Mouse (Mus musculus): ENCODE results near the gene Gatad2a. TPM values are rescaled to one million over a fixed set of nuclear protein-coding genes. Genes with fewer than 3 reads are reported as not detected.
"Not testable (repeated sequence)": the region's sequence is repeated elsewhere in the genome, so short reads cannot be mapped to it uniquely, and the experiment has no call there.

The Gatad2a gene
- polyA plus RNA-seq, 1 experiment: 63.8 TPM

DNA sequence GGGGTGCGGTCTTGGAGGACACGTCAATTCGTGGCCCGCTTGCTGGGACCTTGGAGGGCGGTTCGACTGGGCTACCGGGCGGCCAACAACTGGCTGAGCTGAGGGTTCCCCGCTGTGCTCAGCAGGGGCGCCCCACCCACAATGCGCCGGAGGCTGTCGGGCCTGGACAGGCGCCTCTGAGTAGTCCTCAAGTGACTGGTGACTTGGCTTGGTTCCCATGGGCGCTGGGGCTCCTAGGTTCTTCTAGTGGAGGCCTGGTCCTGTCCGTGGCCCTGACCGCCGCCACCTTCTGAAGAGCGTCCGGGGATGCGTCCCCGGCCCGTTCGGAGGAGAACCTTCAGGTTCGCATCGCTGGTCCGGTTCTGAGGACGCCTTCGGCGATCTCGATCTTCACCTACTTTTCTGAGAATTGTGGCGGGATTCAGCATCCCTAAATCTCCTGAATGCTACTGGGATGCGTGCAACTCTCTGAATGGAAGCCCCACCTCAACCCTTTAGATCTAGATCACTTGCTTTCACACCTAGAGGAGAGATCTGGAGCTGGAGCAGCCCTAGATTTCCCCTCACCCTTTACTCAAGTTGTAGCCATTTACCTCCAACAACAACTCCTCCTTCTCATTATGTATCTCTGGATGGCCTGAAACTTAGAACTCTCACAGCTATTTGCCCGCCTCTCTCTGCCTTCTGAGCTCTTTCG, 553 bp upstream of the Gatad2a start:
- peak overlapping the region; percentile 87 for H3K27ac ChIP-seq (ENCODE audit: insufficient read depth, low read length)
- peak overlapping the region; percentile 42 for H3K4me3 ChIP-seq (ENCODE audit: insufficient read depth, low read length)
- 0 out of 2 replicates have a peak, but pooled peaks cover 2% of the 10 kb centered on the region for H3K4me1 ChIP-seq (ENCODE audit: control insufficient read depth, insufficient read depth, low read length)
- TF ChIP-seq CTCF (IDR thresholded peaks at IDR 0.05; ENCODE audit: borderline replicate concordance, insufficient read depth, low read length) (no peak), POLR2A (IDR thresholded peaks at IDR 0.05; ENCODE audit: low read depth, low read length) (peak; percentile 83)

- Histone ChIP-seq H3K27ac (ENCODE audit: insufficient read depth, low read length) (peak overlapping the region; percentile 23; the same call in 1 of the 2 replicates), H3K4me1 (ENCODE audit: control insufficient read depth, insufficient read depth, low read length) (0 out of 2 replicates have a peak, but pooled peaks cover 2% of the 10 kb centered on the region), H3K4me3 (ENCODE audit: insufficient read depth, low read length) (peak overlapping the region; percentile 90)
- no peak for TF ChIP-seq CTCF (IDR thresholded peaks at IDR 0.05; ENCODE audit: borderline replicate concordance, insufficient read depth, low read length)
- TF ChIP-seq POLR2A (IDR thresholded peaks at IDR 0.05; ENCODE audit: low read depth, low read length): no peak
These were observed 785 bp downstream of the Gatad2a start for GRCm38 (mm10) chr8:69995422-69995775.

- not testable (repeated sequence) for H3K4me1 ChIP-seq (ENCODE audit: control insufficient read depth, insufficient read depth, low read length); H3K4me3 ChIP-seq (ENCODE audit: insufficient read depth, low read length)
These were observed 7.2 kb downstream of the Gatad2a start for GRCm38 (mm10) chr8:69988936-69989335.

DNA sequence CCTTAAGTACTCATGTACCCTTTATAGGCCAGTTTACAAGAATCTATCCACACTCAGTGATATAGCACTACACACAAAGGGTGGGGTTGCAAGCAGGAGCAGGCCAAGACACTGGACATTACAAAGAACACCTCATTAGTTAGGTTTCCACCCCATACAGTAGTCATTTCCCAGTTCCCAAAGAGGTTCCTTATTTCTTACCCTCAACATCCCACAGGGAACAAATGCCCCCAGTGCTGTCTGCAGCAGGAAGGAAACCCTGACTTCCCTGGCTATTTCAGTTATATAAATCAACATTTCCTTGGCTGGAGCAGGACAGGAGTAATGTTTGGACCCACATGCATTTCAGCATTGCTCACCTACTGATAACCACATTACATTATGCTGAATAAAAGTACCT, 8.4 kb downstream of the Gatad2a start:
- TF ChIP-seq POLR2A (IDR thresholded peaks at IDR 0.05; ENCODE audit: low read depth, low read length): no peak
- no peak for TF ChIP-seq CTCF (IDR thresholded peaks at IDR 0.05; ENCODE audit: borderline replicate concordance, insufficient read depth, low read length)
- H3K4me1 ChIP-seq (ENCODE audit: control insufficient read depth, insufficient read depth, low read length): no peaks in the 10 kb centered on the region
- H3K27ac ChIP-seq (ENCODE audit: insufficient read depth, low read length): no peak overlapping the region
- H3K4me3 ChIP-seq (ENCODE audit: insufficient read depth, low read length): no peak overlapping the region

More at GRCm38 (mm10) chr8:69988936-69989335, 7.2 kb downstream of the Gatad2a start:
- H3K27ac ChIP-seq (ENCODE audit: insufficient read depth, low read length): not testable (repeated sequence)

- TF ChIP-seq CTCF (IDR thresholded peaks at IDR 0.05; ENCODE audit: borderline replicate concordance, insufficient read depth, low read length) (no peak), POLR2A (IDR thresholded peaks at IDR 0.05; ENCODE audit: low read depth, low read length) (no peak)
- no peak overlapping the region for H3K27ac ChIP-seq (ENCODE audit: insufficient read depth, low read length)
- H3K4me1 ChIP-seq (ENCODE audit: control insufficient read depth, insufficient read depth, low read length): no peaks in the 10 kb centered on the region
- no peak overlapping the region for H3K4me3 ChIP-seq (ENCODE audit: insufficient read depth, low read length)
These were observed 11.2 kb downstream of the Gatad2a start for GRCm38 (mm10) chr8:69984876-69985553.

GRCm38 (mm10) chr8:69978456-69978855, 17.7 kb downstream of the Gatad2a start:
- no peak for TF ChIP-seq CTCF (IDR thresholded peaks at IDR 0.05; ENCODE audit: borderline replicate concordance, insufficient read depth, low read length)
- no peak for TF ChIP-seq POLR2A (IDR thresholded peaks at IDR 0.05; ENCODE audit: low read depth, low read length)
- H3K4me3 ChIP-seq (ENCODE audit: insufficient read depth, low read length): no peak overlapping the region
- no peak overlapping the region for H3K27ac ChIP-seq (ENCODE audit: insufficient read depth, low read length)
- H3K4me1 ChIP-seq (ENCODE audit: control insufficient read depth, insufficient read depth, low read length): no peaks in the 10 kb centered on the region

- TF ChIP-seq POLR2A (IDR thresholded peaks at IDR 0.05; ENCODE audit: low read depth, low read length) (no peak), CTCF (IDR thresholded peaks at IDR 0.05; ENCODE audit: borderline replicate concordance, insufficient read depth, low read length) (no peak)
- peak overlapping the region; percentile 33 for H3K4me3 ChIP-seq (ENCODE audit: insufficient read depth, low read length)
- peak overlapping the region; percentile 63 for H3K27ac ChIP-seq (ENCODE audit: insufficient read depth, low read length)
- peaks cover 13% of the 10 kb centered on the region for H3K4me1 ChIP-seq (ENCODE audit: control insufficient read depth, insufficient read depth, low read length)
These were observed 21.4 kb downstream of the Gatad2a start for GRCm38 (mm10) chr8:69974806-69975205.

GRCm38 (mm10) chr8:69974194-69974614, 22.0 kb downstream of the Gatad2a start:
- Histone ChIP-seq H3K4me3 (ENCODE audit: insufficient read depth, low read length) (peak overlapping the region; percentile 33), H3K4me1 (ENCODE audit: control insufficient read depth, insufficient read depth, low read length) (peaks cover 13% of the 10 kb centered on the region), H3K27ac (ENCODE audit: insufficient read depth, low read length) (peak overlapping the region; percentile 82)
- TF ChIP-seq POLR2A (IDR thresholded peaks at IDR 0.05; ENCODE audit: low read depth, low read length) (peak; percentile 72), CTCF (IDR thresholded peaks at IDR 0.05; ENCODE audit: borderline replicate concordance, insufficient read depth, low read length) (no peak)

DNA sequence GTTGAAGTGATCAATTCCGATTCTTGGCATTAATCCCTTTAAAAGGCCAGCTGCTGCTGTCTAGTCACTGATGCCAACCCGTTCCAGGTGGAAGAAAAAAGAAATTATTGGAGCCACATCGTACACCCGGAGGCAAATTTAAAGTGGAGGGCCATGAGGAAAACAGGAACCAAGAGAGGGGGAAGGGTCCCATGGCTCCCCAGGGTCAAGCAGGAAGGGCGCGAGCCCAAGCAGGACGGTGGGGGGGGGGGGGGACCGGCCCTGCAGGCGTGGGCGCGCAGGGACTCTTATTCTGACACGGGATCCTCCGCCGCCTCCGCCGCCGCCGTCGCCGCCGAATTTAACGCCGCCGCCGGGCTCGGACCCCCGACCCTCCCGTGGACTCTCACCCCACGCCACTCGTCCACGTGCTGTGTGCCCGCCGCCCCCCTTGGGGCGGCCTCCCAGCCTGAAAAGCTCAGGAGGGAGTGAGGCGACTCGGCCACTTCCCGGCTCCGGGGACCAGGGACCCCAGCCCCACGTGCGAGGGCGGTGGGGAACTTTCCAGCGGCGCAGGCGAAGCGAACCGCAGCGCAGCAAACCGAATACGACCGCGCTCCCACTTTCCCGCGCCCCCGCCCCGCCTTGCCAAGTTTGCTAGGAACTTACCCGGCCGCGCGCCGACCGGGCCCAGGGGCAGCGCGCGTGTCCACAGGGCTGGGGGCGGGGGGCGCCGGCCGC, 22.6 kb downstream of the Gatad2a start:
- H3K4me3 ChIP-seq (ENCODE audit: insufficient read depth, low read length): peak overlapping the region; percentile 98
- TF ChIP-seq POLR2A (IDR thresholded peaks at IDR 0.05; ENCODE audit: low read depth, low read length) (no peak), CTCF (IDR thresholded peaks at IDR 0.05; ENCODE audit: borderline replicate concordance, insufficient read depth, low read length) (no peak)
- peaks cover 13% of the 10 kb centered on the region for H3K4me1 ChIP-seq (ENCODE audit: control insufficient read depth, insufficient read depth, low read length)
- peak overlapping the region; percentile 82 for H3K27ac ChIP-seq (ENCODE audit: insufficient read depth, low read length)

DNA sequence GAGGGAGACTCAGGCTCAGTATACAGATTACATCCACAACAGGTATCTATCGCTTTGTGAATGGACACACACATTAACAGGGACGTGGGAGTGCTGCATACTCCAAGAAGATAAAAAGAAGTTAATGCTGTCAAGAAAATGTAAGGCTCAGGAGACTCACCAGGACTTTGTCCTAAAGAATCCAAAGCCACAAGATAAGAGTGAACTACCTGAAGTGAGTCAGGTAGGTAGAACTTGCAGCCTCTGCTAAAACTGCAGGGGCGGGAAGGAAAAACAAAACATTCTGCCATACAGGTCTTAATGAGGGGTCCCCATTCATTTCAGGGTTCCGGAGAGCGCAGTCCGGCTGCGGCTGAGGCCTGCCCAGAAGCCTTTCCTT, 23.1 kb downstream of the Gatad2a start:
- H3K27ac ChIP-seq (ENCODE audit: insufficient read depth, low read length): no peak overlapping the region
- peak overlapping the region; percentile 98 for H3K4me3 ChIP-seq (ENCODE audit: insufficient read depth, low read length)
- H3K4me1 ChIP-seq (ENCODE audit: control insufficient read depth, insufficient read depth, low read length): peaks cover 15% of the 10 kb centered on the region
- TF ChIP-seq CTCF (IDR thresholded peaks at IDR 0.05; ENCODE audit: borderline replicate concordance, insufficient read depth, low read length) (no peak), POLR2A (IDR thresholded peaks at IDR 0.05; ENCODE audit: low read depth, low read length) (no peak)
